Mouse (Mus musculus) heart, postnatal 0 days (tissue): ENCODE data around the gene Osbpl7. TPM values are rescaled to one million over a fixed set of nuclear protein-coding genes. Genes with fewer than 3 reads are reported as not detected.

Source experiments
- ATAC-seq: fragments of 200-750 bp; cut with Nextera tagmentation; 2 replicates; pipeline ENCODE4 v1.8.0; 2017; ENCODE audit warnings: low read depth, moderate number of reproducible peaks, moderate library complexity; ENCODE audit not compliant: insufficient read depth
- DNase-seq: peaks from one replicate; pipeline ENCODE4 v3.0.0-alpha.2; 2016; ENCODE audit warnings: low spot score
- H3K27ac ChIP-seq: fragments of 300-500 bp; sonication (generic); 2 replicates; pipeline ENCODE4 v1.5.1; 2014; ENCODE audit warnings: low read depth, mild to moderate bottlenecking
- H3K27me3 ChIP-seq: fragments of 300-500 bp; sonication (generic); 2 replicates; pipeline ENCODE4 v1.6.1; 2014; ENCODE audit warnings: low read length, mixed read lengths; ENCODE audit not compliant: control insufficient read depth, insufficient read depth
- H3K36me3 ChIP-seq: fragments of 300-500 bp; sonication (generic); replicated peaks from 2 replicates; pipeline ENCODE4 v1.6.1; 2014; ENCODE audit warnings: low read length, mixed read lengths; ENCODE audit not compliant: control insufficient read depth, insufficient read depth
- H3K4me1 ChIP-seq: fragments of 300-500 bp; sonication (generic); 2 replicates; pipeline ENCODE4 v1.6.1; 2014; ENCODE audit warnings: antibody characterized with exemption; ENCODE audit not compliant: control insufficient read depth, insufficient read depth
- H3K4me2 ChIP-seq: fragments of 300-500 bp; sonication (generic); 2 replicates; pipeline ENCODE4 v1.6.1; 2014; ENCODE audit warnings: low read depth, mild to moderate bottlenecking, low read length, moderate library complexity
- H3K4me3 ChIP-seq: fragments of 300-500 bp; sonication (generic); 2 replicates; pipeline ENCODE4 v1.5.1; 2014; ENCODE audit warnings: low read depth, low read length
- H3K9ac ChIP-seq: fragments of 300-500 bp; sonication (generic); replicated peaks from 2 replicates; pipeline ENCODE4 v1.6.1; 2014; ENCODE audit warnings: low read depth, low read length, mixed read lengths
- H3K9me3 ChIP-seq: fragments of 300-500 bp; sonication (generic); replicated peaks from 2 replicates; pipeline ENCODE4 v1.6.1; 2016; ENCODE audit warnings: low read length; ENCODE audit not compliant: control insufficient read depth
- CTCF ChIP-seq: IDR thresholded peaks from 2 replicates; pipeline ENCODE4 v1.5.1; 2016; ENCODE audit warnings: antibody characterized with exemption, control low read depth, low read depth
- EP300 ChIP-seq: IDR thresholded peaks from 2 replicates; pipeline ENCODE4 v1.6.1; 2016; ENCODE audit warnings: antibody characterized with exemption, low read depth
- WGBS: fragments of 180-500 bp; shearing (Covaris S2); extraction: QIAGEN DNeasy Blood & Tissue Kit; methylation state at CpG from one replicate; pipeline ENCODE4 v1.1.7; 2014; 5-methylcytosine and 5-hydroxymethylcytosine counted together
- polyA plus RNA-seq: library from polyadenylated mRNA; unstranded; fragments of >200 nt; fragmentation: Nextera tagmentation; extraction: Ambion mirVana; gene quantifications from 2 replicates; pipeline ENCODE4 v1.2.1, GENCODE M21; 2015
- total RNA-seq: library from RNA; depleted of rRNA; stranded (reverse); fragments of >200 nt; gene quantifications from 2 replicates; pipeline ENCODE4 v1.2.3, GENCODE M21; 2014; ENCODE audit warnings: low replicate concordance

The Osbpl7 gene
- total and polyA plus RNA-seq, 2 experiments from 2014 or later = 3.0 to 8.6 TPM

- ATAC-seq = no peak
- 67% methylated on average over 6 of the region's 6 CpGs for WGBS
- TF ChIP-seq CTCF (no peak), EP300 (no peak)
- H3K9ac ChIP-seq = no peak overlapping the region
- H3K27me3 ChIP-seq = peaks cover 6% of the 10 kb centered on the region; the same call in 1 of the 2 replicates
- H3K36me3 ChIP-seq = no peaks in the 10 kb centered on the region
- H3K4me2 ChIP-seq = no peak overlapping the region
- no peak for DNase-seq
- no peak overlapping the region for H3K4me3 ChIP-seq
- H3K4me1 ChIP-seq = peaks cover 9% of the 10 kb centered on the region; the same call in 1 of the 2 replicates
- H3K27ac ChIP-seq = no peak overlapping the region
- H3K9me3 ChIP-seq = peaks cover 6% of the 10 kb centered on the region
Observed at GRCm38 (mm10) chr11:97086365-97086764, 35.9 kb downstream of the Osbpl7 start.

- DNase-seq (no peak), ATAC-seq (no peak)
- WGBS = 45% methylated on average over 2 of the region's 2 CpGs
- Histone ChIP-seq H3K9ac (no peak overlapping the region), H3K9me3 (no peaks in the 10 kb centered on the region), H3K4me1 (no peaks in the 10 kb centered on the region), H3K27ac (no peak overlapping the region), H3K4me3 (no peak overlapping the region), H3K27me3 (peaks cover 42% of the 10 kb centered on the region), H3K4me2 (no peak overlapping the region), H3K36me3 (no peaks in the 10 kb centered on the region)
- TF ChIP-seq EP300 = no peak
- TF ChIP-seq CTCF = no peak
Observed at GRCm38 (mm10) chr11:97094600-97094999, 44.2 kb downstream of the Osbpl7 start.

GRCm38 (mm10) chr11:97098791-97099190, 48.4 kb downstream of the Osbpl7 start:
- TF ChIP-seq EP300 (no peak), CTCF (no peak)
- H3K27ac ChIP-seq = no peak overlapping the region
- H3K4me2 ChIP-seq = peak overlapping the region; percentile 42
- ATAC-seq (no peak), DNase-seq (no peak)
- H3K9me3 ChIP-seq = no peaks in the 10 kb centered on the region
- no peaks in the 10 kb centered on the region for H3K36me3 ChIP-seq
- peaks cover 54% of the 10 kb centered on the region for H3K27me3 ChIP-seq
- no peak overlapping the region for H3K9ac ChIP-seq
- peak overlapping the region; percentile 23 for H3K4me3 ChIP-seq
- 8% methylated on average over 18 of the region's 18 CpGs for WGBS
- no peaks in the 10 kb centered on the region for H3K4me1 ChIP-seq

- WGBS = 16% methylated on average over 9 of the region's 9 CpGs
- H3K9me3 ChIP-seq = no peaks in the 10 kb centered on the region
- H3K4me2 ChIP-seq = no peak overlapping the region
- peaks cover 38% of the 10 kb centered on the region for H3K27me3 ChIP-seq
- TF ChIP-seq CTCF (peak; percentile 63), EP300 (no peak)
- H3K4me3 ChIP-seq = no peak overlapping the region
- no peak overlapping the region for H3K27ac ChIP-seq
- H3K36me3 ChIP-seq = no peaks in the 10 kb centered on the region
- DNase-seq (peak; percentile 14), ATAC-seq (no peak)
- H3K9ac ChIP-seq = no peak overlapping the region
- no peaks in the 10 kb centered on the region for H3K4me1 ChIP-seq
Observed at GRCm38 (mm10) chr11:97101722-97102121, 51.3 kb downstream of the Osbpl7 start.

GRCm38 (mm10) chr11:97103163-97104090, 53.0 kb downstream of the Osbpl7 start:
- 80% methylated on average over 10 of the region's 10 CpGs for WGBS
- no peaks in the 10 kb centered on the region for H3K36me3 ChIP-seq
- no peaks in the 10 kb centered on the region for H3K9me3 ChIP-seq
- no peak overlapping the region for H3K4me2 ChIP-seq
- peaks cover 27% of the 10 kb centered on the region for H3K27me3 ChIP-seq
- no peak overlapping the region for H3K27ac ChIP-seq
- no peak for DNase-seq
- TF ChIP-seq CTCF = no peak
- TF ChIP-seq EP300 = no peak
- no peaks in the 10 kb centered on the region for H3K4me1 ChIP-seq
- no peak for ATAC-seq
- H3K4me3 ChIP-seq = no peak overlapping the region
- H3K9ac ChIP-seq = no peak overlapping the region

- Histone ChIP-seq H3K9ac (no peak overlapping the region), H3K9me3 (no peaks in the 10 kb centered on the region), H3K4me3 (no peak overlapping the region), H3K4me2 (no peak overlapping the region), H3K27ac (no peak overlapping the region), H3K36me3 (no peaks in the 10 kb centered on the region), H3K27me3 (peaks cover 20% of the 10 kb centered on the region), H3K4me1 (no peaks in the 10 kb centered on the region)
- no peak for DNase-seq
- no peak for ATAC-seq
- WGBS = 89% methylated on average over 9 of the region's 9 CpGs
- TF ChIP-seq EP300 = no peak
- no peak for TF ChIP-seq CTCF
Observed at GRCm38 (mm10) chr11:97104091-97104483, 53.7 kb downstream of the Osbpl7 start.
